ENCODE assay signal across 11 mouse cellular contexts in the genomic region with DNA sequence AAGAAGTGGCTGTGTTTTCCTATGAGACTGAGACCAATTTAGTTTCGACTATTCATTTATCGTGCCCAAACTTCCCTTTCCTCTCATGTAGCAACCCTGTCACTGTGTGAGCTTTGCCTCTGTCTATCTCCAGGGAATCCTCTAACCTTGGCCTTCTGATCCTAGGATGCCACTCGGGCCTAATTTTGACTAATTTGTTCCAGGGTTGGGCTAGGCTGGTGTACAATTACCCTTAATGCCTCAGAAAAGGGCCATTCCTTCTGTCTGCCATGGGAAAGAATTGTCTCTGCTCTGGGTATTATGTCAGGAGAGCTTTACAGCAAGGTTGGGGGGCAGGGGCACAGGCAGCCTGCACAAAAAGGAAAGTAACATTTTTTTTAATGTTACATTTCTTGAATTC.
DNase-seq lines count a peak whose midpoint lies in the region; ATAC-seq and TF ChIP-seq lines count a peak whose summit lies in the region.
"Had no signal": no experiment of that assay in that cellular context is flagged by ENCODE, and none has a peak within 500 bp of the region (broad histone marks: within the 10 kb centered on the region; RNA-seq: fewer than 3 reads in every experiment).

No protein-coding gene starts in this region.

- H3K4me2 ChIP-seq in kidney, embryonic 14.5 days (replicated peaks; ENCODE audit: low read depth, low read length) = no peak overlapping the region
- no peak overlapping the region for H3K4me2 ChIP-seq in intestine, embryonic 16.5 days (ENCODE audit: low read depth, low read length)

- DNase-seq in gastrocnemius, adult 2 months = no peak
- no peak for DNase-seq in gastrocnemius, postnatal 36 days
- DNase-seq in kidney, adult 8-10 months = no peak
- DNase-seq in thymus, adult 18-20 months = no peak
- DNase-seq: adrenal gland, adult 8-10 months; cerebellum, adult 2 months had no signal

- no peak overlapping the region for H3K4me3 ChIP-seq in gastrocnemius, adult 2 months
- no peak overlapping the region for H3K4me3 ChIP-seq in kidney, embryonic 14.5 days (ENCODE audit: low read length)
- no peak overlapping the region for H3K4me3 ChIP-seq in bone marrow macrophage, adult 2 months (ENCODE audit: insufficient read depth, low read length)
- H3K4me3 ChIP-seq in intestine, embryonic 16.5 days (ENCODE audit: low read length) = no peak overlapping the region

- TF ChIP-seq CTCF in gastrocnemius, adult 2 months (IDR thresholded peaks at IDR 0.05) = no peak
- no peak for TF ChIP-seq CTCF in bone marrow macrophage, adult 2 months (IDR thresholded peaks at IDR 0.05; ENCODE audit: low read depth, low read length)

- H3K4me1 ChIP-seq in kidney, embryonic 14.5 days (ENCODE audit: control insufficient read depth, insufficient read depth, low read length) = no peaks in the 10 kb centered on the region; the same call in 1 of the 2 replicates
- H3K4me1 ChIP-seq in bone marrow macrophage, adult 2 months (ENCODE audit: control insufficient read depth, insufficient read depth, low read length) = peaks cover 34% of the 10 kb centered on the region
- H3K4me1 ChIP-seq in intestine, embryonic 16.5 days (ENCODE audit: control insufficient read depth, insufficient read depth, low read length) = no peaks in the 10 kb centered on the region

- no peak for TF ChIP-seq POLR2A in bone marrow macrophage, adult 2 months (IDR thresholded peaks at IDR 0.05; ENCODE audit: borderline replicate concordance, low read depth, low read length)

- H3K9me3 ChIP-seq in kidney, embryonic 14.5 days (ENCODE audit: control insufficient read depth, low read length) = no peaks in the 10 kb centered on the region
- H3K9me3 ChIP-seq in intestine, embryonic 16.5 days (ENCODE audit: control insufficient read depth, low read length) = no peaks in the 10 kb centered on the region

- no peaks in the 10 kb centered on the region for H3K36me3 ChIP-seq in kidney, embryonic 14.5 days (ENCODE audit: control insufficient read depth, insufficient read depth, low read length)
- H3K36me3 ChIP-seq in intestine, embryonic 16.5 days (ENCODE audit: control insufficient read depth, insufficient read depth, low read length) = no peaks in the 10 kb centered on the region

- intact Hi-C loops in gastrocnemius, adult 2 months (cut with DNase I) = no loop called here
- intact Hi-C loops in gastrocnemius, postnatal 36 days (cut with DNase I) = no loop called here

- H3K27ac ChIP-seq in gastrocnemius, adult 2 months = peak overlapping the region; percentile 80
- H3K27ac ChIP-seq in kidney, embryonic 14.5 days (ENCODE audit: low read depth, low read length) = peak overlapping the region; percentile 32; the same call in 1 of the 2 replicates
- H3K27ac ChIP-seq in bone marrow macrophage, adult 2 months (ENCODE audit: insufficient read depth, low read depth, low read length) = peak overlapping the region; percentile 7; the same call in 1 of the 2 replicates
- H3K27ac ChIP-seq in intestine, embryonic 16.5 days (ENCODE audit: low read length) = peak overlapping the region; percentile 25; the same call in 1 of the 2 replicates
- H3K27ac ChIP-seq: liver, embryonic 14.5 days had no signal

- no peaks in the 10 kb centered on the region for H3K27me3 ChIP-seq in kidney, embryonic 14.5 days (ENCODE audit: control insufficient read depth, insufficient read depth, low read length)
- H3K27me3 ChIP-seq in intestine, embryonic 16.5 days (replicated peaks; ENCODE audit: control insufficient read depth, insufficient read depth, low read length) = no peaks in the 10 kb centered on the region

- H3K9ac ChIP-seq in kidney, embryonic 14.5 days (ENCODE audit: low read depth, low read length) = no peak overlapping the region
- no peak overlapping the region for H3K9ac ChIP-seq in intestine, embryonic 16.5 days (ENCODE audit: low read depth, low read length)
- H3K9ac ChIP-seq: liver, embryonic 14.5 days had no signal

- WGBS in kidney, embryonic 14.5 days = 38% methylated on average over 3 of the region's 3 CpGs
- WGBS in intestine, embryonic 16.5 days = 62% methylated on average over 3 of the region's 3 CpGs

- no peak for ATAC-seq in kidney, embryonic 14.5 days (ENCODE audit: low FRiP score, low TSS enrichment)
- no peak for ATAC-seq in intestine, embryonic 16.5 days
- no peak for ATAC-seq in activated CD4-positive, CD25-positive, alpha-beta regulatory T cell, adult 4 months

Comparison
In these comparisons a context has a peak if more than half of its experiments do, and no peak if none do; other contexts are left out.
1. H3K27ac ChIP-seq: peak in every context shown above with its lines; median percentile 80 in gastrocnemius, adult 2 months; 32 in kidney, embryonic 14.5 days; 25 in intestine, embryonic 16.5 days; 7 in bone marrow macrophage, adult 2 months.